Mouse (Mus musculus): ENCODE measurements around the gene Pigx. TPM values are rescaled to one million over a fixed set of nuclear protein-coding genes. Genes with fewer than 3 reads are reported as not detected.
"Not testable (repeated sequence)": the region's sequence is repeated elsewhere in the genome, so short reads cannot be mapped to it uniquely, and the experiment has no call there.

Gene Pigx
- total RNA-seq, 2 experiments from 2014 or later, result 21.5 to 22.9 TPM

GRCm38 (mm10) chr16:32110951-32111699, 11.6 kb upstream of the Pigx start:
- no peak for DNase-seq (ENCODE audit: low spot score in 2 of 2)

GRCm38 (mm10) chr16:32108578-32108977, 9.0 kb upstream of the Pigx start:
- no peak for DNase-seq (ENCODE audit: low spot score in 2 of 2)

GRCm38 (mm10) chr16:32108170-32108569, 8.6 kb upstream of the Pigx start:
- DNase-seq (ENCODE audit: low spot score in 2 of 2), result no peak

GRCm38 (mm10) chr16:32107342-32108045, 8.0 kb upstream of the Pigx start:
- DNase-seq (ENCODE audit: low spot score in 2 of 2), result no peak

- DNase-seq (ENCODE audit: low spot score in 2 of 2), result no peak
Observed at GRCm38 (mm10) chr16:32105698-32106097, 6.2 kb upstream of the Pigx start.

DNA sequence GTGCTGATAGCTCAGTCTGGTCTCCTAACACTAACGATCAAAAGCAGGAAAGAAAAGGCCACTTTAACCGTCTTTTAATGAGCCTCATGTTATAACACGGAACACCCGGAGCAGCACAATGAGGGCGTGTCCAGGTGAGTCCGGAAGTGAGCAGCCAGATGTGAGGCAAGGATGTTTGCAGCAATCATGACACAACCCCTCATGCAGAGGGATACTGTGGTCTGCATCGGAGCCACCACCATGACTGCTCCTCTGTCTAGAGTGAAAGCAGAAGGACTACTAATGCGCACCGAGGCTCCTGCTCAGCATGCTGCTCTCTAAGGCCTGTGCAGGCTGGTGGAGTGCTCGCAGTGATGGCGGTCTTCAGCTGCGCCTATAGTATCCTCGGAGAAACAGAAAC, 2.8 kb upstream of the Pigx start:
- DNase-seq (ENCODE audit: low spot score in 2 of 2), result no peak

GRCm38 (mm10) chr16:32098897-32099637, 473 bp downstream of the Pigx start:
- peak in 1 of 2 experiments; percentile 35 for DNase-seq (ENCODE audit: low spot score in 2 of 2)

DNA sequence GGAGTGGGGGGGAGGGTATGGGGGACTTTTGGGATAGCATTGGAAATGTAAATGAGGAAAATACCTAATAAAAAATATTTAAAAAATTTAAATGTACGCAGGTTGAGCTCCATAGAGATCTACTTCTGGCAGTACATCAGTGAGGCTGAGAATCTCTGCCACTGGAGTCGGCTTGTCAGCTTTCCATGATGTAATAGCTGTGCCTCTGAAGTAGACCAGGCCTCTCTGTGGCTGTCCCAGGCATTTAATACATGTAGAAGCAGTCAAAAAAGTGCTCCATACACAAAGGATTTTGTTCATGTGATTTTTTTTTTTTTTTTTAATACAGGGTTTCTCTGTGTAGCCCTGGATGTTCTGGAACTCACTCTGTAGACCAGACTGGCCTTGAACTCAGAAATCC, 1.8 kb downstream of the Pigx start:
- DNase-seq (ENCODE audit: low spot score in 2 of 2), result not testable (repeated sequence)

- DNase-seq (ENCODE audit: low spot score in 2 of 2), result no peak
Observed at GRCm38 (mm10) chr16:32091466-32091865, 8.1 kb downstream of the Pigx start.

DNA sequence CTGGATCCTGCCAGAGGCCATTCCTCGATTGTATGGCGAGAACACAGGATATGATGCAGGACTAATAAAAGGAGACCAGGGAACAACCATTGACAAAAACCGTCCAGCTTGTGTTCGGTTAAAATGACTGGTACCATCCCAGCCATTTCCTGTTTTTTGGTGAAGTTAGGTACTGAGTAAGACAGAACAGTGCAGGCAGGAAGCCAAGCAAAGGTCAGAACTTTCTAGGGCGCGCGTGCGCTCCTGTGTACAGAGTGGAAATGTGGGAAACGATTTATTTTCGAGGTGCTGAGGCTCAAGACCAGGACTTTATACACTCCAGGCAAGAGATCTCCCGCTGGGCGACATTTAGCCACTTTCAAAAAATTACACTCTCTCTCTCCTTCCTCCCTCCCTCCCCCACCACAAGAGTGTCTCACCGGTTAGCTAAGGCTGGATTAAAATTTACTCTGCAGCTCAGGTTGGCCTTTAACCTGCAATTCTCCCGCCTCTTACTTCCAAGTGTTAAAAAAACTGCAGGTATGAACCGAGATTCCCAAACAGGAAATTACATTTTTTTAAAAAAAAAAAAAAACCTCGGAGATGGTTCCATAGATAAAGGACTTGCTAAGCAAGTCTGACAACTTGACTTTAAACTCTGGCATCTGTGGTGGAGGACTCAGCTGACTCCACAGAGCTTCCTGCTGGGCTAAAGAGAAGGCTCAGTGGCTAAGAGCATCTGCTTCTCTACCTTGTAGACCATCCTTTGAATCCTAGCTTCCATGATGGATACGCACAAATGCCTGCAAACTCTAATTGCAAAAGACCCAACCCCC, 11.7 kb downstream of the Pigx start:
- no peak for DNase-seq (ENCODE audit: low spot score in 2 of 2)

DNA sequence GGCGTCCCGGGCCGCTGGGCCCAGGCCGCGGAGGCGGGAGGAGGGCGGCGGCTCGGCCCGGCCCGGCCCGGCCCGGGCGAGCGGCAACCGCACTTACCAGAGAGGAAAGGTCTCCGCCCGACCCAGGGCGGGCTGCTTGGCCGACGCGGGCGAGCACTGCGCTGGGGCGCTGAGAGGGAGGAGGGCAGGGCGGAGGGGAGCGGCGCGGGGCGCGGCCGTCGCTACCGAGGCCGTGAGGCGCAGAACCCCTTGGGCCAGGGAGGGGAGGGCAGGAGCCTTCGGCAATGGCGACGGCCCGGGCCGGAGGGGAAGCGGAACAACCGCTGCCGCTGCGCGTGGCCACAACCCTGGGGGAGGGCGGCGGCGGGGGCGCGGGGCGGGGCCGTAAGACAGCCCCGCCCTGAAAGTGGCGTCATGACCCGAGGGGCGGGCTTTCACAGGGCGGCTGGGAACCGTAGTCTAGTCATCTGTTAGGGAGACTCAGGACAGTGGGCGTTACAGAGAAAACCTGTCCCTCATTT, 20.5 kb downstream of the Pigx start, which contains the start of gene Pak2:
Gene Pak2 (minus strand): TSS at position 352 of the 521 bp plus-strand sequence.
- DNase-seq (ENCODE audit: low spot score in 2 of 2), result peak; percentile 80 to 87

GRCm38 (mm10) chr16:32078408-32078990, 21.0 kb downstream of the Pigx start:
- DNase-seq (ENCODE audit: low spot score in 2 of 2), result no peak

DNA sequence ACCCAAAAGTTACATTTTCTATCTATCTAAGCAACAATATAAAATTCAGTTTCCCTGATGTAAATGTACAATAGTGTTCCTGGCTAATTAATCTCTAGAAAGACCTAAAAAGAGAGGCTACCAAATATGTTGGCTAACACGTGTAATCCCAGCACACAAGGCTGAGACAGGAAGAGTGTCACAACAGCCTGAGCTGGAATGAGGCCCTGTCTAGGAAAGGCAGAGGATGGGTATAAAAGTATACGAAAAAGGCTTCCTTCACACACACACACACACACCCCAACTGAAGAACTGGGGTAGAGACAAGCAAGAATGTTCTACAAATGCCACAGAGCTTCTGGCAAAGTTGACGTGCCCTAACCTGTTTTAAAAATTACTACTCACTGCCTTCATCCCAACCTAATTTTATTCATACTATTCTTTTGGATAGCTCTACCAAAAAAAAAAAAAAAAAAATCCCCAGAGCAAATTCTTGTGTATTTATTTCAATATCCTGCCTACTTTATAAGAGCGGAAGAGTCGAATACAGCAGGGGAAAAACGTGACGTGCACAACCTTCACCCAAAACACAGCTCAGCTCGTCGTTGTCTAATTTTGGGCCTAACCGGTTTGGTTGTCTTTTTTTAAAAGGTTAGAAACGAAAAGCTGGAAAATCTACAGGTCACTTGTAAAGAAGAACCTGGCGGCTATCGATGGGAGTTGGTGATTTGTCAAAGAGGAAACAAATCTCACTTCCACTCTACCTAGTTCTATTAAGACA, 21.7 kb downstream of the Pigx start:
- DNase-seq (ENCODE audit: low spot score in 2 of 2), result no peak

DNA sequence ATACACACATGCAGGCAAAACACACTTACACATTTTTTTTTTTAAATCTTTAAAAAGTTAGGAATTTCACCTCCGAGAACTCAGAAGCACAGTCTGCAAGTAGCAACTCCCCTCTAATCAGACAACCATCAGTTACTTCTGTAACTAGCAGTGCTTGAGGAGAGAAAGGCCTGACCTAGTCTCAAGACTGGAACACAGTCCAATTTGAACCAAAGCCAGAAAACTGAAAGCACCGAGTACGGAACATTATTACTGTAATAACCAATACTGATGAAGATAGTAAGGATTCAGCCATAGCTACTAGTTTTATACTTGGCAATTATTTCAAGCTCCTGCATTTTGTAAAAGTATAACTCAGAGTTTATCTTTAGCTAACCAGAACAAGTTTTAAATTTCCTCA, 23.1 kb downstream of the Pigx start:
- DNase-seq (ENCODE audit: low spot score in 2 of 2), result no peak

DNA sequence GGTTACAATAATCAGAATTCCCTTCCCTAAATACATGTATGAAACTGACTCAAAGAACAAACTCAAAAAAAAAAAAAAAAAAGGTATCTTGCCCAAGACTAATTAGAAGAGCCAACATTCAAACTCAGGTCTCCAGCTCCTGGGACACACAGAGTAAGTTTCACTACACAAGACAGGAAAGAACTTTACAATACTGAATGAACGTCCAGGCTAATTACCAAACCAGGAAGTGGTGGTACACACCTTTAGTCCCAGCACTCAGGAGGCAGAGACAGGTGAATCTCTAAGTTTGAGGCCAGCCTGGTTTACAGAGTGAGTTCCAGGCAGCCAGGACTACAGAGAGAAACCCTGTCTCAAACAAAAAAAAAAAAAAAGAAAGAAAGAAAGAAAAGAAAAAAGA, 23.8 kb downstream of the Pigx start:
- no peak for DNase-seq (ENCODE audit: low spot score in 2 of 2)

- not testable (repeated sequence) for DNase-seq (ENCODE audit: low spot score in 2 of 2)
Observed at GRCm38 (mm10) chr16:32070070-32070469, 29.5 kb downstream of the Pigx start.

- DNase-seq (ENCODE audit: low spot score in 2 of 2), result no peak
Observed at GRCm38 (mm10) chr16:32068389-32069300, 30.9 kb downstream of the Pigx start.

DNA sequence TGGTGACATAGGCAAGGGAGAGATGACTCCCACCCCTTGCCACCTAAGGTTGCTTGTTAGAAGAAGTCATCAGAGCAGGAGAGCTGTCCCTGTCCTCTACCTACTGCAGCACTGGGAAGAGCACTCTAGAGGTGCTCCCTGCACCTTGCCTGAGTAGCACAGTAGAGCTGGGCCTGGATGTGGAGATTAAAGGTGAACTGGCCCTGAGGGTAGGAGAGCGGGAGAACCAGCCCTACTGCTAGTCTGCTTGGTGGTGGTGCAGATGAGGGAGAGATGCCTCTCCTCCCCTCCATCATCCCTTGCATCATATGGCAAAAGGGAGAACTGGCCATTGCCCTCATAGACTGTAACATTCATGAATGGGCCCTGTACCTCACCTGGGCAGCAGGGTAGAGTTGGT, 32.6 kb downstream of the Pigx start:
- no peak for DNase-seq (ENCODE audit: low spot score in 2 of 2)

DNA sequence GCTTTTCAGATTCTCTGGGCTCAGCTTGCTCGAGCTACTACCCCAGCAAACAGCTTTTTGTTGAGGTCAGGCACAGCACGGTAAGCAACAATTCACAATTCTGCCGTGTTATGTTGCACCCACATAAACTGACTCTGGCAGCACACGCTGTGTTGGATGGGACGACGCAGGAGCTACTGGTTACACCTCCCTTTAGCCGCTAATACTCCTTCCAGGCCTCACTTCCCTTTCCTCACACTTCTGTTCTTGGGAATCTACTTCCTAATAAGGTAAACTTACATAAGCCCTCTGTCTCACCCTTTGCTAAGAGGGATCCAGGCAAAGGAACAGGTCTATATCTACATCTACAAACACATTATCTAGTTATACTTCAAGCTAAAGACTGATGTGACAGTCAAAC, 35.6 kb downstream of the Pigx start:
- no peak for DNase-seq (ENCODE audit: low spot score in 2 of 2)

Data from gastrocnemius, postnatal 4 days (tissue).